Comparison of ENCODE assay signal across 23 mouse cellular contexts in the genomic region with DNA sequence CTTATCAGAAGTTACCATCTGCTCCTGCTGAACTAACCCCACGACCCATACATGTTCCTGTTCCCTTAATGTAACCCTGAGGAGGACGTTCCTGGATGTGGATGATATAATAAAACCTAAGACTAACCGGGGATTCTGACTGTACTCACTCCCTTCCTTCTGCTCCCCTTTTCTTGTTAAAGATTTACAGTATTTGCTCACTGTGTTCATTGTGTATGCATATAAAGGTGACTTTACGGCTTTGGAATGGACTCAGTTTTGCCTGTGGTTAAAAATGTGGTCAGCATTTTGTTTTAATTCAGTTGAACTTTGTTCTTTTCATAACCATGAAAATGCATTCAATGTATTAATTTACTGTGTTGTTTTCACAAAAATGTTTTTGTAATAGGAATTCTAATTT.
A peak's percentile ranks its signal among the peaks of the same experiment; 100 is the strongest.
DNase-seq lines count a peak whose midpoint lies in the region; ATAC-seq lines count a peak whose summit lies in the region.
"Had no signal": no experiment of that assay in that cellular context is flagged by ENCODE, and none has a peak within 500 bp of the region (broad histone marks: within the 10 kb centered on the region; RNA-seq: fewer than 3 reads in every experiment).

No protein-coding gene starts in this region.

- DNase-seq in kidney, adult 9 months: peak; percentile 13
- peak; percentile 19 for DNase-seq in midbrain, embryonic 11.5 days (ENCODE audit: low spot score, missing footprints)
- no peak for DNase-seq in midbrain, embryonic 14.5 days
- peak; percentile 59 for DNase-seq in large intestine, adult 2 months (ENCODE audit: low read depth, low spot score)
- DNase-seq in T-cell, adult 2 months (ENCODE audit: low spot score): no peak
- DNase-seq: adrenal gland, adult 2 months; adrenal gland, postnatal 10 days; adrenal gland, postnatal 25 days; cerebellum, adult 11 months; cerebellum, adult 18-20 months; cerebellum, adult 8-10 months; cerebellum, adult 9-11 months; cerebellum, postnatal 14 days; cerebellum, postnatal 36 days; embryo, embryonic 11 days had no signal

- no peak overlapping the region for H3K4me2 ChIP-seq in kidney, embryonic 16.5 days (replicated peaks; ENCODE audit: low read depth, low read length)
- H3K4me2 ChIP-seq in midbrain, embryonic 11.5 days: no peak overlapping the region
- H3K4me2 ChIP-seq in midbrain, embryonic 14.5 days (ENCODE audit: low read length): no peak overlapping the region
- H3K4me2 ChIP-seq: embryonic facial prominence, embryonic 13.5 days; embryonic facial prominence, embryonic 15.5 days; forebrain, embryonic 12.5 days had no signal

- peaks cover 27% of the 10 kb centered on the region for H3K36me3 ChIP-seq in kidney, embryonic 16.5 days (ENCODE audit: insufficient read depth, low read length)
- peaks cover 8% of the 10 kb centered on the region; the same call in 1 of the 2 replicates for H3K36me3 ChIP-seq in midbrain, embryonic 11.5 days (ENCODE audit: control insufficient read depth, insufficient read depth, low read length)
- peaks cover 66% of the 10 kb centered on the region for H3K36me3 ChIP-seq in midbrain, embryonic 14.5 days (ENCODE audit: control insufficient read depth, insufficient read depth, low read length)

- no peak overlapping the region for H3K27ac ChIP-seq in kidney, embryonic 16.5 days (ENCODE audit: low read length)
- no peak overlapping the region for H3K27ac ChIP-seq in midbrain, embryonic 11.5 days (ENCODE audit: low read depth, low read length)
- no peak overlapping the region for H3K27ac ChIP-seq in midbrain, embryonic 14.5 days (replicated peaks; ENCODE audit: low read depth, low read length)
- H3K27ac ChIP-seq: embryonic facial prominence, embryonic 13.5 days; embryonic facial prominence, embryonic 15.5 days; forebrain, embryonic 10.5 days; forebrain, embryonic 12.5 days had no signal

- no peaks in the 10 kb centered on the region for H3K9me3 ChIP-seq in kidney, embryonic 16.5 days (ENCODE audit: low read length)
- no peaks in the 10 kb centered on the region for H3K9me3 ChIP-seq in midbrain, embryonic 11.5 days (ENCODE audit: control insufficient read depth, low read length)
- no peaks in the 10 kb centered on the region for H3K9me3 ChIP-seq in midbrain, embryonic 14.5 days (ENCODE audit: control insufficient read depth, low read length)
- H3K9me3 ChIP-seq: embryonic facial prominence, embryonic 13.5 days; embryonic facial prominence, embryonic 15.5 days; forebrain, embryonic 10.5 days; forebrain, embryonic 12.5 days had no signal

- no peaks in the 10 kb centered on the region for H3K27me3 ChIP-seq in kidney, embryonic 16.5 days (ENCODE audit: insufficient read depth, low read length)
- no peaks in the 10 kb centered on the region for H3K27me3 ChIP-seq in midbrain, embryonic 11.5 days (ENCODE audit: control insufficient read depth, insufficient read depth, low read length)
- no peaks in the 10 kb centered on the region for H3K27me3 ChIP-seq in midbrain, embryonic 14.5 days (ENCODE audit: control insufficient read depth, insufficient read depth, low read length)
- H3K27me3 ChIP-seq: embryonic facial prominence, embryonic 13.5 days; embryonic facial prominence, embryonic 15.5 days; forebrain, embryonic 12.5 days had no signal

- H3K9ac ChIP-seq in kidney, embryonic 16.5 days (replicated peaks; ENCODE audit: low read length): no peak overlapping the region
- H3K9ac ChIP-seq in midbrain, embryonic 11.5 days (ENCODE audit: low read length): no peak overlapping the region
- H3K9ac ChIP-seq in midbrain, embryonic 14.5 days (replicated peaks; ENCODE audit: low read length): no peak overlapping the region
- H3K9ac ChIP-seq: embryonic facial prominence, embryonic 13.5 days; embryonic facial prominence, embryonic 15.5 days; forebrain, embryonic 12.5 days had no signal

- ATAC-seq in kidney, embryonic 16.5 days (ENCODE audit: low FRiP score, low TSS enrichment): no peak; the same call in 1 of the 2 replicates
- ATAC-seq in midbrain, embryonic 11.5 days (ENCODE audit: low FRiP score): no peak
- no peak for ATAC-seq in midbrain, embryonic 14.5 days (ENCODE audit: low FRiP score, low TSS enrichment)
- ATAC-seq: forebrain, embryonic 14.5 days; forebrain, embryonic 16.5 days had no signal

- WGBS in kidney, embryonic 16.5 days: 59% methylated on average over 4 of the region's 4 CpGs
- WGBS in midbrain, embryonic 11.5 days: 93% methylated on average over 4 of the region's 4 CpGs
- 92% methylated on average over 4 of the region's 4 CpGs for WGBS in midbrain, embryonic 14.5 days
- 24% methylated on average over 4 of the region's 4 CpGs for WGBS in large intestine, adult 2 months

- no peaks in the 10 kb centered on the region for H3K4me1 ChIP-seq in kidney, embryonic 16.5 days (ENCODE audit: insufficient read depth, low read length)
- no peaks in the 10 kb centered on the region for H3K4me1 ChIP-seq in midbrain, embryonic 11.5 days (ENCODE audit: control insufficient read depth, insufficient read depth, low read length)
- no peaks in the 10 kb centered on the region for H3K4me1 ChIP-seq in midbrain, embryonic 14.5 days (ENCODE audit: control insufficient read depth, insufficient read depth, low read length)
- H3K4me1 ChIP-seq: embryonic facial prominence, embryonic 13.5 days; embryonic facial prominence, embryonic 15.5 days; forebrain, embryonic 10.5 days; forebrain, embryonic 12.5 days had no signal

- H3K4me3 ChIP-seq in kidney, embryonic 16.5 days (ENCODE audit: low read length): no peak overlapping the region
- H3K4me3 ChIP-seq in midbrain, embryonic 11.5 days (ENCODE audit: low read depth, low read length): no peak overlapping the region
- H3K4me3 ChIP-seq in midbrain, embryonic 14.5 days (replicated peaks; ENCODE audit: low read depth, low read length): no peak overlapping the region
- H3K4me3 ChIP-seq: embryonic facial prominence, embryonic 13.5 days; embryonic facial prominence, embryonic 15.5 days; erythroblast, embryonic 14.5 days; forebrain, embryonic 10.5 days; forebrain, embryonic 12.5 days had no signal

Comparison
In these comparisons a context has a peak if more than half of its experiments do, and no peak if none do; other contexts are left out.
1. DNase-seq: peak in kidney, adult 9 months (single experiment), midbrain, embryonic 11.5 days (single experiment) and large intestine, adult 2 months (single experiment); none in midbrain, embryonic 14.5 days (single experiment) and T-cell, adult 2 months (single experiment).